Mouse (Mus musculus): ENCODE measurements around the gene Zmynd15.

DNA sequence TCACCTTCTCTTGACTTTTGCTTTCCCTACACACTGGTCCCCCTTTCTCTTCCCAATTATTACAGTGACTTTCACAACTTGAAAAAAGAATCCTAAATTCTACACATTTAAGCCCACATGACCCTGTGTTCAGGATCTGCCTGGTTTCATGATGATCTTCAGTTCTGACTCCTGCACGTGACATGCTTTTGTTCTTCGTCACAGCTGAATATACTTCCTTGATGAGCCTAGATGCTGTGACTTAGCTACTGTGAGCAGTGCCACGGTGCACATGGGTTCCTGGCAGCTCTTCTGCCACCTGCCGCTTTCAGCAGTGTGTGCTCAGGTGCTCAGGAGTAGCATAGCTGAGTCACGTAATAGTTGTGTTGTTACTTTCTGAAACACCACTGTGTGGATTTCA lies 46.6 kb upstream of the Zmynd15 start:
- no peak for TF ChIP-seq CTCF (conservative IDR thresholded peaks at IDR 0.05; ENCODE audit: low read length)
- no peak for TF ChIP-seq NANOG (IDR thresholded peaks at IDR 0.05; ENCODE audit: borderline replicate concordance, low read length)
